Mouse (Mus musculus) liver, adult (tissue): ENCODE data around the gene Copz2.

Source experiments
- GATA4 ChIP-seq: IDR thresholded peaks from 2 replicates; pipeline ENCODE4 v1.6.1; 2014; ENCODE audit warnings: mild to moderate bottlenecking, low read length; ENCODE audit not compliant: insufficient replicate concordance

Copz2 gene

GRCm38 (mm10) chr11:96824783-96825495 lies 24.7 kb upstream of the Copz2 start:
- no peak for TF ChIP-seq GATA4

GRCm38 (mm10) chr11:96826481-96826880 lies 23.2 kb upstream of the Copz2 start:
- no peak for TF ChIP-seq GATA4

- TF ChIP-seq GATA4 = no peak
Observed at GRCm38 (mm10) chr11:96827062-96827581, 22.5 kb upstream of the Copz2 start.

GRCm38 (mm10) chr11:96827917-96828316 lies 21.8 kb upstream of the Copz2 start:
- no peak for TF ChIP-seq GATA4

- no peak for TF ChIP-seq GATA4
Observed at GRCm38 (mm10) chr11:96828881-96829280, 20.8 kb upstream of the Copz2 start.

- no peak for TF ChIP-seq GATA4
Observed at GRCm38 (mm10) chr11:96829403-96829812, 20.3 kb upstream of the Copz2 start.

- TF ChIP-seq GATA4 = no peak
Observed at GRCm38 (mm10) chr11:96829813-96830538, 19.7 kb upstream of the Copz2 start, which contains the start of gene Nfe2l1. Gene Nfe2l1 (minus strand): TSS chr11:96829968.

- TF ChIP-seq GATA4 = peak; percentile 10; the same call in 1 of the 2 replicates
Observed at GRCm38 (mm10) chr11:96830539-96831216, 19.0 kb upstream of the Copz2 start.

- TF ChIP-seq GATA4 = no peak
Observed at GRCm38 (mm10) chr11:96831516-96831915, 18.2 kb upstream of the Copz2 start.

GRCm38 (mm10) chr11:96832541-96832940 lies 17.1 kb upstream of the Copz2 start:
- TF ChIP-seq GATA4 = no peak

GRCm38 (mm10) chr11:96832973-96833372 lies 16.7 kb upstream of the Copz2 start:
- no peak for TF ChIP-seq GATA4

GRCm38 (mm10) chr11:96834127-96834526 lies 15.5 kb upstream of the Copz2 start:
- no peak for TF ChIP-seq GATA4

GRCm38 (mm10) chr11:96837298-96837697 lies 12.4 kb upstream of the Copz2 start:
- no peak for TF ChIP-seq GATA4

- TF ChIP-seq GATA4 = no peak
Observed at GRCm38 (mm10) chr11:96838341-96838740, 11.3 kb upstream of the Copz2 start.

- TF ChIP-seq GATA4 = no peak
Observed at GRCm38 (mm10) chr11:96839428-96839827, 10.2 kb upstream of the Copz2 start.
